Mouse (Mus musculus): ENCODE measurements around the gene Gale. TPM values are rescaled to one million over a fixed set of nuclear protein-coding genes. Genes with fewer than 3 reads are reported as not detected.
A peak's percentile ranks its signal among the peaks of the same experiment; 100 is the strongest.
"Not testable (repeated sequence)": the region's sequence is repeated elsewhere in the genome, so short reads cannot be mapped to it uniquely, and the experiment has no call there.

The Gale gene
- total RNA-seq, 2 experiments from 2014 or later, result 0.47 TPM; not detected in 1

- intact Hi-C loops (cut with DNase I), result no loop called here
- no peak for TF ChIP-seq CTCF (IDR thresholded peaks at IDR 0.05)
Measured at GRCm38 (mm10) chr4:135929405-135929804, 34.1 kb upstream of the Gale start.

GRCm38 (mm10) chr4:135929828-135930227 is 33.7 kb upstream of the Gale start:
- no peak overlapping the region for H3K4me3 ChIP-seq
- H3K27ac ChIP-seq, result no peak overlapping the region
- no peak for TF ChIP-seq CTCF (IDR thresholded peaks at IDR 0.05)
- no peak for DNase-seq
- intact Hi-C loops (cut with DNase I), result loop anchor here (5.0 kb wide), 1 partner anchor 38 kb away; no protein-coding TSS in a partner anchor

More at GRCm38 (mm10) chr4:135929405-135929804, 34.1 kb upstream of the Gale start:
- no peak overlapping the region for H3K27ac ChIP-seq
- no peak for DNase-seq
- no peak overlapping the region for H3K4me3 ChIP-seq

GRCm38 (mm10) chr4:135930239-135930638 is 33.3 kb upstream of the Gale start:
- DNase-seq, result no peak
- intact Hi-C loops (cut with DNase I), result loop anchor here (5.0 kb wide), 1 partner anchor 38 kb away; no protein-coding TSS in a partner anchor
- TF ChIP-seq CTCF (IDR thresholded peaks at IDR 0.05), result no peak
- H3K27ac ChIP-seq, result no peak overlapping the region
- no peak overlapping the region for H3K4me3 ChIP-seq

GRCm38 (mm10) chr4:135931832-135932231 is 31.7 kb upstream of the Gale start:
- intact Hi-C loops (cut with DNase I), result loop anchor here (5.0 kb wide), 1 partner anchor 40 kb away; no protein-coding TSS in a partner anchor
- no peak overlapping the region for H3K4me3 ChIP-seq
- DNase-seq, result no peak
- H3K27ac ChIP-seq, result no peak overlapping the region
- peak; percentile 74 for TF ChIP-seq CTCF (IDR thresholded peaks at IDR 0.05)

- no peak for DNase-seq
- H3K4me3 ChIP-seq, result no peak overlapping the region
- intact Hi-C loops (cut with DNase I), result loop anchor here (5.0 kb wide), 1 partner anchor 43 kb away; no protein-coding TSS in a partner anchor
- H3K27ac ChIP-seq, result 0 out of 2 replicates have a peak overlapping the region, but pooled peaks have one; percentile 12
- TF ChIP-seq CTCF (IDR thresholded peaks at IDR 0.05), result no peak
Measured at GRCm38 (mm10) chr4:135934708-135935500, 28.6 kb upstream of the Gale start.

GRCm38 (mm10) chr4:135935502-135935901 is 28.0 kb upstream of the Gale start:
- no peak for TF ChIP-seq CTCF (IDR thresholded peaks at IDR 0.05)
- Histone ChIP-seq H3K27ac (0 out of 2 replicates have a peak overlapping the region, but pooled peaks have one; percentile 12), H3K4me3 (no peak overlapping the region)
- intact Hi-C loops (cut with DNase I), result no loop called here
- peak; percentile 60 for DNase-seq

GRCm38 (mm10) chr4:135938858-135939257 is 24.7 kb upstream of the Gale start:
- no peak for TF ChIP-seq CTCF (IDR thresholded peaks at IDR 0.05)
- DNase-seq, result no peak
- no peak overlapping the region for H3K4me3 ChIP-seq
- no peak overlapping the region for H3K27ac ChIP-seq
- intact Hi-C loops (cut with DNase I), result no loop called here

GRCm38 (mm10) chr4:135941026-135941425 is 22.5 kb upstream of the Gale start:
- H3K4me3 ChIP-seq; intact Hi-C loops (cut with DNase I); DNase-seq; H3K27ac ChIP-seq: not testable (repeated sequence)
- peak; percentile 56 for TF ChIP-seq CTCF (IDR thresholded peaks at IDR 0.05)

- no peak for DNase-seq
- TF ChIP-seq CTCF (IDR thresholded peaks at IDR 0.05), result no peak
- no peak overlapping the region for H3K4me3 ChIP-seq
- no peak overlapping the region for H3K27ac ChIP-seq
- intact Hi-C loops (cut with DNase I), result no loop called here
Measured at GRCm38 (mm10) chr4:135942193-135942592, 21.3 kb upstream of the Gale start.

GRCm38 (mm10) chr4:135943389-135943788 is 20.1 kb upstream of the Gale start:
- Histone ChIP-seq H3K27ac (peak overlapping the region; percentile 67), H3K4me3 (no peak overlapping the region)
- peak; percentile 67 for DNase-seq
- no peak for TF ChIP-seq CTCF (IDR thresholded peaks at IDR 0.05)
- intact Hi-C loops (cut with DNase I), result no loop called here

GRCm38 (mm10) chr4:135945706-135946105 is 17.8 kb upstream of the Gale start:
- no peak for TF ChIP-seq CTCF (IDR thresholded peaks at IDR 0.05)
- H3K4me3 ChIP-seq, result peak overlapping the region; percentile 84
- peak overlapping the region; percentile 93 for H3K27ac ChIP-seq
- intact Hi-C loops (cut with DNase I), result loop anchor here (2.0 kb wide), 1 partner anchor 25 kb away; the partner anchor contains the start of gene Fuca1
- DNase-seq, result no peak

GRCm38 (mm10) chr4:135946278-135946658 is 17.3 kb upstream of the Gale start, which contains the start of gene Hmgcl:
TSS of gene Hmgcl (plus strand) at chr4:135946448.
- no peak for TF ChIP-seq CTCF (IDR thresholded peaks at IDR 0.05)
- intact Hi-C loops (cut with DNase I), result loop anchor here (2.0 kb wide), 1 partner anchor 25 kb away; the partner anchor contains the start of gene Fuca1

GRCm38 (mm10) chr4:135946659-135947301 is 16.7 kb upstream of the Gale start:
- DNase-seq, result no peak
- H3K4me3 ChIP-seq, result peak overlapping the region; percentile 84
- H3K27ac ChIP-seq, result peak overlapping the region; percentile 93
- intact Hi-C loops (cut with DNase I), result loop anchor here (2.0 kb wide), 1 partner anchor 26 kb away; the partner anchor contains the start of gene Fuca1
- no peak for TF ChIP-seq CTCF (IDR thresholded peaks at IDR 0.05)

More at GRCm38 (mm10) chr4:135946278-135946658, 17.3 kb upstream of the Gale start, which contains the start of gene Hmgcl:
- Histone ChIP-seq H3K27ac (peak within 1 kb of the TSS; percentile 93), H3K4me3 (peak within 1 kb of the TSS; percentile 84)
- DNase-seq, result peak; percentile 97

Measured in gastrocnemius, adult 2 months (tissue).